Mouse (Mus musculus) gastrocnemius, postnatal 4 days (tissue): Measurements from ENCODE around the gene Smndc1. TPM values are rescaled to one million over a fixed set of nuclear protein-coding genes. Genes with fewer than 3 reads are reported as not detected.
"Not testable (repeated sequence)": the region's sequence is repeated elsewhere in the genome, so short reads cannot be mapped to it uniquely, and the experiment has no call there.

Source experiments
- DNase-seq, 2 experiments: peaks; one replicate each; pipeline ENCODE4 v3.0.0; 2021 to 2022; ENCODE audit warnings: low spot score in 2 of 2, mixed read lengths in 2 of 2
- total RNA-seq, 2 experiments: library from RNA; stranded (reverse); gene quantifications; 2 replicates each; pipeline ENCODE4 v1.2.3; 2021

Gene Smndc1
- total RNA-seq, 2 experiments from 2014 or later, result 36.6 to 42.4 TPM

DNA sequence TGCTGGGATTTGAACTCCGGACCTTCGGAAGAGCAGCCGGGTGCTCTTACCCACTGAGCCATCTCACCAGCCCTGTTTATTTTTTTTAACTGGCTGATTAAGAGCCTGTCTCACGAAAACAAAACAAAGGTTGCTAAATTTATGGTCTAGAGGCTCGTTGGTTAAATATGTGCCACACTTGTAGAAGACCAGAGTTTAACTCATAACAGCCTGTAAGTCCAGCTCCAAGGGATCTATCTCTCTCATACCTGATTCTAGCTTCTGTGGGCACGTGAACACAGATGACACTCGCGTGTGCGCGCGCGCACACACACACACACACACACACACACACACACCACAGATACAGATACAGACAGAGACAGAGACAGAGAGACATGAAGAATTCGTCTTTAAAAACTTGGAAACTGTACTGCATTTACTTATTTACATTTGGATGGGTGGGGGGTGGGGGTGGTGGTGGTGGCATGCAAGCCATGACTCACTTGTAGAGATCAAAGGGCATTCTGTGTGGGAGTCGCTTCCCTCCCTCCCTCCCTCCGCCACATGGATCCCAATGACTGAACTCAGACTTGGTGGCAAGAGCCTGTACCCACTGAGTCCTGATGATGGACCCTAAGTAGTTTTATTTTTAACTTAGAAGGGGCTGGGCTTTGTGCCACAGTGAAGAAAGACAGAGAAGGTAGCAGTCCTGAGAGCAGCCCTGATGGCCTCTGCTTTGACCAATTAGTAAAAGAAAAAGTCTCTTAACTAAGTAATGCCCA lies 23.4 kb upstream of the Smndc1 start:
- DNase-seq, result no peak

DNA sequence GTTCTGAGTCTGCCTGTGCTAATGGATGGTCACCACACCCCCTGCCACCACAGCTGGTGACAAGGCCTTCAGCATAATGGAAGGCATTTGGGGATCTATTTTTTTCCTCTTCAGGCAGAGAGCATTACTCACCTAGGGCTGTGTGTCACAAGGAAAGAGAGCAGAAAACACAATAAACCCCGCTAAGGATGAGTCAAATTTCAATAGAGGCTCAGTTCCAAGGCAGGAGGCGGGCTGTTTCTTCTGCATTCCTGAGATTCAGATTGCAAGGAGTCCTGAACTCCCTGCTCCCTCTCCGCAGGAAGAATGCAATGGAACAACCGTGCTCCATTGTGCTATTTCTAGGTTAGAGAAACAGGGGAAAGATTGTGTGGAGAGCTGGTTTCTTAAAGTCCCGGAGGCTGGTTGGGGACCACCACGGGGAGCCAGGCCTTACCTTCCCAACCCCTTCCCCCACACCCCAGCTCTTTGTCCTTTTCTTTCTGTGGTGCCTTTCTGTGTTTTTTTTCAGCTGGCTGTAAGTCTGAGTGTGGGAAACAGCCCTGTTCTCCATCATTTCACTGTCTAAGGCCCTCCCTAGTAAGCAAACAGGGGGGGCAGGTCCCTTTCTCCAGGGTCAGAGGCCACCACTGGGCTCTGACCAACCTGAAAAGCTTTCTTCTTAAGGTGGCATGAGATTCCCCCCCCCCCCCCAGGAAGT lies 21.9 kb upstream of the Smndc1 start:
- DNase-seq, result no peak

DNA sequence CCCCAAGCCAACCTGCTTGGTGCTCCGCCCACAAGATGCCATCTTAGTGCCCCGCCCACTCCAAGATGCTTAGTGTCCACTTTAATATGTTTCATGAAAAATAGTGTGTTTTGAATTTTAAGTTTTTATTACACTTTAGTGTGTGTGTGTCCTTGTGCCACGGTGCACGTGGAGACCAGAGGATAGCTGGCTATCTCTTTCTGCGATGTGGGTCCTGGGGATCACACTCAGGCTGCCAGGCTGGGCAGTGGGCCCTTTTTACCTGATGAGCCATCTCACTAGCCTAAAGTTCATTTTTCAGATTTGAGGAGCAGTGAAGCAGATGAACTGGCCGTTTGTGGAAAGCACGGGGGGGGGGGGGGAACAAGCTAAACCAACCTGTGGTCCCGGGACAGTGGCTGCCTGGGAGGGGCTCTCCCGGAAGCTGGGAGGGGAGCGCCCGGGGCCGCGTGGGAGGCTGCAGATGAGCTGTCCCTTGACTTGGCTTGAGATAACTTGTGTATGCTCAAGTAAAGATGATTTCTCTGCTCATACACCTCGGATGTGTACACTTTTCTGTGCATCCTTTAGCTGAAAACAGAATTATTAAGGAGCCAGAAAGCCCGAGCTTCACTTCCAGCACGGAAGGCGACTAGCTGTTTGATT lies 19.4 kb upstream of the Smndc1 start:
- DNase-seq, result no peak

DNA sequence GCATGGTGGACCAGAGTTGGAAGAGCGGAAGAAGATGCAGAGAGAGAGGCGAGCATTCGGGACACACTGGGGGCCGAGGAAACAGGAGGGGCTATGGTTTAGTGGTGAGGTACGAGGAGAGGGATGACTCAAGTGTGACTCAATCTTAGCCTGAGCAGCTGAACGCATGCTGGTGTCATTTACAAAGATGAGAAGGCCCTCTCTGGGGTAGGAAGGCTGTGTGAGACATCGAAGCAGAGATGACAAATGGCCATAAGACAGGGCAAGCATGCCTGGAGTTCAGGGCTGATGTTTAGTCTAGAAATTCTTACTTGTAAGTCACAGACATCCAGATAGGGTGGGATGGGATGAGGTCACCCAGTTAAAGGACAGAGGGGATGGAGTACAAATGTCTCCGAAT lies 18.0 kb upstream of the Smndc1 start:
- DNase-seq, result no peak

DNA sequence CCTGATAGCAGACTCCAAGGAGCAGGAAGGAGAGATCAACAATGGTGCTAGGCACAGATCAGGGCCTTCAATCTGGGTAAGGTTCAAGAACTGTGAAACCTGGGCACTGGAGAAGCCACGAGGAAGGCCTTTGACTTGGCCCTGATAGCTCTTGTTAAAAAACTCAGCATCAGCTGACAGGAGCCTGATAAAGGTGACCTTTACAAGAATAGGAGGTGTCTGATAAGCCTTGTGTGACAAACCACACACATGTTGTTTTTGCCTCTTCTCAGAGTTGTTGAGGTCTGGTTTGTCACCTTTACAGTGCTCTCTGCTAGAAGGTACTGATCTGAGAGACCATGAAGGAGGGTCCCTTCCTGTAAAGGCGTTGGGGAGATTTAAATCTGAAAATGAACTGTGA lies 17.0 kb upstream of the Smndc1 start:
- no peak for DNase-seq

DNA sequence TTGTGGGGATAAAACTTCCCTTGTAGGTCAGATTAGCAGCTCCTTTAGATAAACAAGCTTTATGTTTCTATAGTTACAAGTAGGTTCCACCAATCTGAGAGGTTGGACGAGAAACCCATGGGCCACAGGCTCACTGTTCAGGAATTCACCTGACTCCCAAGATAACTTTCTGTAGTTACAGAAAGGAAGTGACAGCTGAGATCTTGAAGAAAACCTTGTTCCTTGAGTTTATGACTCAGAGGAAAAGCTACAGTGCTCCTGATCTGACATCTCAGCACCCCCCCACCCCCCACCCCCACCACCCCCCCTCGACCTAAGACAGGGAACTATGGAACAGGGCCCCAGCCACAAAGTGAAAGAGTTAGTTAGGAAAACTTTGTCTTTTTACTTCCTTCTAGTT lies 15.4 kb upstream of the Smndc1 start:
- DNase-seq, result no peak

DNA sequence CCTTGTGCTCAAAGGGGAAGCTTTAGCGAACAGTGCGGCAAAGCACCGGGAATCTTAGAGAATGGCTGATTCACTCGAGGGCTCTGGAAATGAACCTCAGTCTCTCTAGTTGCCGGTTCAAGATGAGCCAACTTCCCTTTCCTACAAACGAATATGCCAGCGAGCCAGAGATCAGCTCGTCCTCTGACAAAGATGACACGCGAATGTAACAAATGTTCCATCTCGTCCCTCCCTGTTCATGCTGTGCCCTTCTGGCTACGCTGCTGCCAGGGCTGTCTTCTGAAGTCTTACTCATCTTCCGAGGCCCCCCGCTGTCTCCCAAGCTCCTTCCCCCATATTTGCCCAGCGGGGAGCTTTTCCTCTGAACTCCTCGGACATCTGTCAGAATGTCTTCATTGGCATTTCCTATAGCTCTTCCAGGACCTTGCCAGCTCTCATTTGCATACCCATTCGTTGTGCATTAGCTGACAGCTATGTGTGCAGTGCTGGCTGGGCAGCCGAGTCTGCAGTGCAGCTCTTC lies 14.5 kb upstream of the Smndc1 start:
- no peak for DNase-seq

DNA sequence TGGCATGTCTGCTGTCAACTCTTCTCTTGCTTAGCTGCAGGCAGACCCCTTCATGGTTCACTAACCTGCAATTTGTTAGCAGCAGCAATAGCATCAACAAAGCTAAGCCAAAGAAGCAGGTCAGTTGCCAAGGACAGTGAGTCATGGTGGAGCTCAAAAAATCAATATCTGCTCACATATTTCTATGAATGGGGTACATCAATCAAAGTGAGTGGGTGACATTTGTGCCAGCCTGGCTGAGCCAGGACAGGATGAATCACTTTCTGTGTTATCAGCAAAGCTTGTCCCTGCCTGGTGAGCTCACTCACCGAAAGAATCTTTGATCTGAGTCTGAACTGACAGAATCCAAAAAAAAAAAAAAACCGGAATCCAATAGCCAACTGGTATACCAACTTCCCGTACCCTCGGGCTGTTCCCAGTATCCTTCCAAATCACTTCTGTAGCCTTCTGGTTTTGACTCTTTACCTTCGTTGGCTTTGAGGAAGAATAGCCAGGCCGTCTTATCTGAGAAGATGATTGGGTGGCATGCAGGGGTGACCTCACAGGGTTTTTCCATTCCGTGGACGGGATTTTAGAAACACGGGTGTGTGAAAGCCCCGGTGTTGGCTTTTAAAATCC lies 13.9 kb upstream of the Smndc1 start:
- no peak for DNase-seq

DNA sequence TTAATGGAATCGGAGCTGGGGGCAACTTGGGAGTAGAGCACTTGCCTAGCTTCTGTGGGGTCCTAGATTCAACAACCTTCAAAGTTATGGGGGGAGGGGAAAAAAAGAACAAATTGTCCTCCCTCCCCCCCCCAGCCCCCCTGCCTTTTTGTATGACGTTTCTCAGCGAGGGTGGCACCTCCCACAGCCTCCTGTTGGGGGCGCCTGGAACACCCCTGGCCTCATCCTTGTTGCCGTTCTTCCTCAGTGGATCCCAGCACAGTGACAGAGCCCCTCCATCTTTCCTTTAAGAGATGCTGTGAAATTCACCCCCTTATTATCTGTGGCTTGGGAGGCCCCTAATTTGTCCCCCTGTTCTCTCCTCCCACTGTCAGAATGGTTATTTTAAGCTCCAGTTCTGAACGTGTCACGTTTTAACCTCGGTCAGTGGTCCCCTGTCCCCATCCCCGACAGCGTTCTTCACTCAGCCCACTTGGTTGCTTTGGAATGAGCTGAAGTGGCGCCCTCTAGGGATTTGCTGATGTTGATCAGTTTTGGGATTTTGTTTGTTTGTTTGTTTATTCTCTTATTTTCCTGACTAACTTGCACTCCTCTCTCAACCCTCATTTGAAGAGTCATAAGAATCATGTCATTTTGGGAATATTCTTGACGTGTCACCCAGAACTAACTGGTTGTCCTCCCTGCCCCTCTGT lies 12.5 kb upstream of the Smndc1 start:
- DNase-seq, result no peak

DNA sequence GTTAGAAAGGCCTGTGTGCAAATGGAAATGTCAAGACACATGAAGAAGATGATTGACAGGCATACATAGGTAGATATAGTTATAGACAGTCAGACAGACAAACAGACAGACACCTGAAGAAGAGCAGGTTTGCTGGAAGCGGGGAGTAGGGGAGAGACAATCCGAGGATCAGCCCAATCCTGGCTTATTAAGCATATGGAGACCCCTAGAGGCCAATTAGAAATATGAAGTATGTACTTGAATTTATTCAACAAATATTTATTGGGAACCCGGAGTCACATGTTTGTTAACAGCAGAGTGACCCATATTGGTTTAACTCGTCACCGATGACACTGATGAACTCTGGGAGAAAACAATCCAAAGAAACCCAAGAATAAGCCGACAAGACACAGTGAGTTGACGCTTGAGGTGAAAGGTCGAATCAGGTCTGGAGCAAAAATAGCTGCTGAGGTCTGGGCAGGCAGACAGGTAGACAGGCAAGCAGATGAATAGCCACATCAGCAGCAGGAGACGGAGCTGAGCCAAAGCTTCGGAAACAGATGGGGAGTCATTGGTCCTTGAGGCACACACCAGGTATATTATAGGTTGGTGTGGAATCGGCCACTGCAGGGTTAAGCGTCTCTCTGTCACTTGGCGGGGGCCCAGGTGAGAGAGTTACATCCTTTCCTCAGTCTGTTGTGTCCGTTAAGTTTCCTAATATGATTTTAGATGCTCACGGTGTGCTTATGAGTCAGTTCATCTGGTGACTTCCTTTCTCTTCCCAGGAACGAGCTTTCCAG lies 10.1 kb upstream of the Smndc1 start:
- no peak for DNase-seq

DNA sequence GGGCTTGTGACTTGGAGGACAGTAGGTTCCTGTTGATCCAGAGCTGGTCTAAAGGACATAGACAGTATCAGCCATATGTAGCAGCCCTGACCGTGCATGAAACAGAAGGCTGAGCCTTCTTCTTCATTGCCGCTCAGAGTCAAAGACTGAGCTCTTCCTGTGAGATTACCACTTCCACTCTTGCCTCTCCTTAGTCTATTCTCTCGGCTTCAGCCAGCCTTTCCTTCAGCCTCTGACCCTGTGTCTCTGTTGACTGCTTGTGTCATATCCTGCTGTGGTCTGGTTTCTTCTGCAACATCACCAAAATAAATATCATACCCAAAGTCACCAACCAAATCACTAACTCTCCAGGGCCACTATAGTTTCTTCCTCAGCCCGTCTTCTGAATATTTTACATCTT lies 8.8 kb upstream of the Smndc1 start:
- no peak for DNase-seq

DNA sequence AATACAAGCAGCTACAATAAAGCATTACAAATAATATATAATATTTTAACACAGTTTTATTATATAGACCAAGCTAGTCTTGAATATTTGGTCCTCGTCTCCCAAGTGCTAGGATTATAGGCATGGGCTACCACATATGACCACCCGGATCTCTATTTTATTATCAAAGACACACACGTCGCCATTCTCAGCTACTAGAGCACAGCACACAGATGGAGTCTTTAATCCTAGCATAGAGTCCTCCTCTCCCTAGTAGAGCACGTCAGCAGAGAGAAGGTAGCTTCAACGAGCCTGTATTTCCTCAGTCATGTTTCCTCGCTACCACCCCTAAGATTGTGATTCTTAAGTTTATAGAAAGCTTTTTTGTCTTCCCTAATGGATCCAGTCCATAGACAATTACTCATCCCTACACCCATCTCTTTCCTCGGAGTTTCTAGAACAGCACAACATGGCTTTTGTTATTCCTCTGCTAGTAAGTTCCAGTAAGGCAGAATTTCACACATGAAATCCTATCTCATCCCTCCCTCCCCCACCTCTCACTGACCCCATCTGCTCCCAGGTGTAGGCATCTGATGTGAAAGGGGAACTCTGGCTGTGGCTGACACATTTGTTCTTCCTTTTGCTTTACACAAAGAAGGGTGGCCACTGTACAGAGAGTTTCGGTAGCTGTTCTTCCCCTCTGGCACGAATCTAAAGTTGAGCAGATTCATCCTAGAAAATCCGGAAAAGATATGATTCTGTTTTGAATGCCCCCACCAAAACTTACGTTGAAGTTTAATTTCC lies 7.3 kb upstream of the Smndc1 start:
- DNase-seq, result no peak

DNA sequence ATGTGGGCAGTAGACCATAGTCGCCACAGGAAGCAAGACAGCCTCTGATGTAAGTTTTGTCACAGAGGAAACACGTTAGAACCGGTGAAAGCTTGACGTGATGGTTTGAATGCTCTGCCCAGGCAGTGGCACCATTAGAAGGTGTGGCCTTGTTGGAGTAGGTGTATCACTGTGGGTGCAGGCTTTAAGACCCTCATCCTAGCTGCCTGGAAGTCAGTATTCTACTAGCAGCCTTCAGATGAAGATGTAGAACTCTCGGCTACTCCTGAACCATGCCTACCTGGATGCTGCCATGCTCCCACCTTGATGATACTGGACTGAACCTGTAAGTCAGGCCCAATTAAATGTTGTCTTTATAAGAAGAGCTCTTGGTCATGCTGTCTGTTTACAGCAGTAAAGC lies 5.4 kb upstream of the Smndc1 start:
- DNase-seq, result not testable (repeated sequence)

DNA sequence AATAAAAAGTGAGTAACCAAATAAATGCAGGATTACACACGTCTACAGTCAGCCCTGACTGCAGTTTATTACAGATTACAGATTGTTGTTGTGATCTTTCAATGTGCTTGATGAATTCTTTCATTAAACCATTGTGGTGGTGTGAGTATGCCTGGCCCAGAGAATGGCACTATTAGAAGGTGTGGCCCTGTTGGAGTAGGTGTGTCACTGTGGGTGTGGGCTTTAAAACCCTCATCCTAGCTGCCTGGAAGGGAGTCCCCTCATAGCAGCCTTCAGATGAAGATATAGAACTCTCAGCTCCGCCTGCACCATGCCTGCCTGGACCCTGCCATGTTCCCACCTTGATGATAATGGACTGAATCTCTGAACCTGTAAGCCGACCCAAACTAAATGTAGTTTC lies 4.6 kb upstream of the Smndc1 start:
- DNase-seq, result not testable (repeated sequence)

DNA sequence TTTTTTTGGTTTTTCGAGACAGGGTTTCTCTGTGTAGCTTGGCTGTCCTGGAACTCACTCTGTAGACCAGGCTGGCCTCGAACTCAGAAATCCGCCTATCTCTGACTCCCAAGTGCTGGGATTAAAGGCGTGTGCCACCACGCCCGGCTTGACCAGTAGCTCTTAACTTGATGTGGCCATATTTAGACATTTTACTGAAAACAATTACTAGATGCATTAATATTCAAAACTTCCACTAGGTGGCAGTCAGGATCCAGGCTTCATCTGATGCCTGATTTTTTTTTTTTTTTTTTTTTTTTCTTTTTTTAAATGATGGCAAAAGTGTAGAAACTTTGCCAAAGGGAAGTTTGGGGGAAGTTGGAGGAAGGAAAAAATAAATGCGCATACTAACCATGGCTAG lies 4.2 kb upstream of the Smndc1 start:
- DNase-seq, result no peak

DNA sequence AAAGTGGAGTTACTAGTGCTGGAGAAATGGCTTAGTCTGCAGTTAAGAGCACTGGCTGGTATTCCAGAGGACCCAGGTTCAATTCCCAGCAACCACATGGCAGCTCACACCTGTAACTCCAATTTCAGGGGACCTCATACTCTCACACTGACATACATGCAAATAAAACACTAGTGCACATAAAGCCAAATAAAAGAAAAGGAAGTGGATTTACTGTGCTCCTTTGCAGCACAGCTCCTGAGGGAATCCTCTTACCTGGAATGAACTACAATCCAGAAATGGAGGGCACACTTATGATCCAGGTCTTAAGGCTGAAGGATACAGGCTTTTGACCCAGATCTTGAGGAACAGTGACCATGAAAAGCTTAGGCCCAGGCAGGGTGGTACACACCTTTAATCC lies 3.3 kb upstream of the Smndc1 start:
- no peak for DNase-seq

DNA sequence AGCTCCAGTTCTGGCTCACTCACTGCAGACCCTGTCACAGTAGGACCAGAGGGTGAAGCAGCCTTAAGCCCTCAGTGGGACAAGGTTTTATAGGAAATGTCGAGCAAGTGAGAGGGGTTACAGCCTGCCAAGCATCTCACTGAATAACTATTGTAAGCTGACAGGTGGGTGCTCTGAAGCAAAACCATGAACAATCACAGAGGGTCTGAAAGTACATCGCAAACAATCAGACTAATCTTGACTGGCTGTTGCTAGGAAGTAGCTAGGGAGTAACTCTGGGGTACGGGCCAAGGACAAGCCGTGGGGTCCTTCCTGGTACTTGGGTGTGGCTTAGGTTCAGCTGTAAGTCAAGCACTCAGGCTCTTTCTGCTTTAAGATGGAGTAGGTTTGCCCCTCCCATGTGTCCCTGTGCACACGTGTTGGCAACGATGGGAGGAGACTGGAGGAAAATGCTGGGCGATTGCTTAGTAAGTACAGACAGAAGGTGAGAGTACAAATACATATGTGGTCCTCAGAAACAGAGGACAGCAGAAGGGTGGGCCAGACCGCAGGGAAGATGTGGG lies 2.5 kb upstream of the Smndc1 start:
- DNase-seq, result no peak

DNA sequence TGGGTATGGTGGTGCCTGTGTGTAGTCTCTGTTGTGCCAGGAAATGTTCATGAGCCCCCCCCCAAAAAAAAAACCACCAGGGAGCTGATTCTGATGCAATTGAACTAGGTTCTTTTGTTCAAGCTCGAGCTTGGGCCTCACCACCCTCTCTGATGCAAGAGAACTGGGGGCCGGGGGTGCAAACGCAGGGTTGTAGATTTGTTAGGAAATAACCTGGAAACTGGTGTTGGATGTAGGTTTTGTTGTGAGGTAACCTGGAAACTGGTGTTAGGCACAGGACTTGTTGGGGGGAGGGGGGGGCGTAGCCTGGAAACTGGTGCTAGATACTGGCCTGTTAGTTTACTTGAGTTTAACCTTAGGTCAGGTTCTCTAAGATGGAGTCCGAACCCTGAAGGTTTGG lies 1.4 kb upstream of the Smndc1 start:
- DNase-seq, result no peak

DNA sequence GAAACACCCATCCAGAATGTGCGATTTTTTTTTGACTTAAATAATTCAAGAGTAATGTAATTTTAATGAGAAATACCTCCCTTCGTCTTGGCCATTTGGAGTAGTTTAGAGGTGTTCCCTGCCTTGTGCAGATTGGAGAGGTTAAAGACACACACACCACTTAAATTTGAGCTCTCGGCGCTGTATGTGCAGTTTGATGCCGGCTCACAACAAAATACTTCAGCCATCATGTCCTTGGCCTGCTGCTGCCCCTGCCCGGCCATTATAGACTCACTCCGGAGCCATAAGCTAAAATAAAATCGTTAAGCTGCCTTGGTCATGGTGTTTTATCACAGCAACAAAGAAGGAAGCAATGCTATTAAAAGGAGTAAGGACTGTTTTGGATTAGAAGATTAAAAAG lies 1.0 kb upstream of the Smndc1 start:
- no peak for DNase-seq
